Mouse (Mus musculus) heart, embryonic 11.5 days (tissue): Measurements from ENCODE around the gene Basp1. TPM values are rescaled to one million over a fixed set of nuclear protein-coding genes. Genes with fewer than 3 reads are reported as not detected.

Experiments
- ATAC-seq: fragments of 200-750 bp; cut with Nextera tagmentation; replicated peaks from 2 replicates; pipeline ENCODE4 v1.8.0; 2017; ENCODE audit warnings: moderate library complexity; ENCODE audit not compliant: insufficient number of reproducible peaks, low FRiP score, low TSS enrichment
- H3K27ac ChIP-seq: fragments of 300-500 bp; sonication (generic); 2 replicates; pipeline ENCODE4 v1.5.1; 2014; ENCODE audit warnings: mild to moderate bottlenecking, low read depth, low read length
- H3K27me3 ChIP-seq: fragments of 300-500 bp; sonication (generic); 2 replicates; pipeline ENCODE4 v1.6.1; 2014; ENCODE audit warnings: mild to moderate bottlenecking, low read length, mixed read lengths; ENCODE audit not compliant: control insufficient read depth, insufficient read depth
- H3K36me3 ChIP-seq: fragments of 300-500 bp; sonication (generic); 2 replicates; pipeline ENCODE4 v1.6.1; 2014; ENCODE audit warnings: mild to moderate bottlenecking, low read length, moderate library complexity, mixed read lengths; ENCODE audit not compliant: control insufficient read depth, insufficient read depth
- H3K4me1 ChIP-seq: fragments of 300-500 bp; sonication (generic); 2 replicates; pipeline ENCODE4 v1.6.1; 2014; ENCODE audit warnings: low read length; ENCODE audit not compliant: control insufficient read depth, insufficient read depth
- H3K4me2 ChIP-seq: fragments of 300-500 bp; sonication (generic); 2 replicates; pipeline ENCODE4 v1.6.1; 2014; ENCODE audit warnings: mild to moderate bottlenecking, moderate library complexity
- H3K4me3 ChIP-seq: fragments of 300-500 bp; sonication (generic); 2 replicates; pipeline ENCODE4 v1.5.1; 2014; ENCODE audit warnings: low read depth, low read length
- H3K9ac ChIP-seq: fragments of 300-500 bp; sonication (generic); 2 replicates; pipeline ENCODE4 v1.6.1; 2014; ENCODE audit warnings: mild to moderate bottlenecking, low read depth, low read length, moderate library complexity
- H3K9me3 ChIP-seq: fragments of 300-500 bp; sonication (generic); replicated peaks from 2 replicates; pipeline ENCODE4 v1.6.1; 2016; ENCODE audit warnings: low read length; ENCODE audit not compliant: control insufficient read depth
- WGBS: fragments of 180-500 bp; shearing (Covaris S2); extraction: QIAGEN DNeasy Blood & Tissue Kit; methylation state at CpG from one replicate; pipeline ENCODE4 v1.1.7; 2014; ENCODE audit not compliant: insufficient replicate concordance; 5-methylcytosine and 5-hydroxymethylcytosine counted together
- polyA plus RNA-seq: library from polyadenylated mRNA; unstranded; fragments of >200 nt; fragmentation: Nextera tagmentation; extraction: Ambion mirVana; gene quantifications from 2 replicates; pipeline ENCODE4 v1.2.1, GENCODE M21; 2014

The Basp1 gene
- polyA plus RNA-seq, 1 experiment from 2014 or later, result 15.3 TPM

DNA sequence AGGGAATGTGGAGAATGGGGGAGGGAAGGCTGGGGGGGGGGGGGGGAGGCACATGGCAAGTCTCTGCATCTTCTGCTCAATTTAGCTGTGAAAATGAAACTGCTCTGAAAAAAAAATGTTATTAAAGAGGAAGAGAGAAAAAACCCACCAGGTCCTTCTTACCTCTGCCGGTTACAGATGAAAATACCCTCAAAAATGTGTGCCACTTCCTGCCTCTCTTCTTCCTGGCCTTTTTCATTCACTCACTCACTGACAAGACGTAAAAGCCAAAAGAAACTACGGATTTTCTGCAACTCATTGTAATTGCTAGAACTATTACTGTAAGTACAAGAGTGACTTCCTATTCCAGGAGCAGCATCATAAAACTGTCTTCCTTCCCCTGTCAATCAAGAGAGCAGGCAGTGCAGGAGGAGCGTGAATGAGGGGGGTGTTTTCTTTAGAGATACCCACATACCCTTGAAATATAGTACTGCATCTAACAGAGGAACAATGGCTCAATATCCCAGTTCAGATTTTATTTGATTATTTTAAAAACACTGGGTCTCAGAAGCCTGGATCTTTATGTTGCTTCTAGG is 21.0 kb downstream of the Basp1 start:
- Histone ChIP-seq H3K36me3 (no peaks in the 10 kb centered on the region), H3K9ac (no peak overlapping the region), H3K27ac (no peak overlapping the region), H3K4me1 (peaks cover 8% of the 10 kb centered on the region; the same call in 1 of the 2 replicates), H3K27me3 (no peaks in the 10 kb centered on the region), H3K4me2 (no peak overlapping the region), H3K4me3 (no peak overlapping the region), H3K9me3 (no peaks in the 10 kb centered on the region)
- ATAC-seq, result no peak
- WGBS, result 68% methylated on average over 4 of the region's 4 CpGs

DNA sequence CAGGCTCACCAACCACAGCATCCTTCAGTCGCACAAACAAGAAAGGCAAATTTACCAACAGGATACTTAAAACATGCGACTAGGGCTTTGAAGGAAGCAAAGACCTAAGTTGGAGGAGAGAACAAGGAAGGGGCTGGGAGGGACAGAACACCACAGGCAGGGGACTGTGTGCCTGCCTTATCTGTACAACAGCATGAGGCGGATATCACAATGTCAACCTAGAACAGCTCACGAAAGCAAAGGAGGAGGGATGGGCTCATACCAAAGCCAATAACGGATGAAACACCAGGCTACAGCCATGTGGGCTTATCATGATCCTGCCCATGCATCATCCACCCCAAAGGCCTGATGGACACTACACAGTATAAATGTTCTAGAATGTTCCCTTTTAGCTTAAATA is 22.4 kb downstream of the Basp1 start:
- Histone ChIP-seq H3K9me3 (no peaks in the 10 kb centered on the region), H3K4me1 (peaks cover 8% of the 10 kb centered on the region; the same call in 1 of the 2 replicates), H3K4me2 (no peak overlapping the region), H3K27ac (no peak overlapping the region), H3K36me3 (no peaks in the 10 kb centered on the region), H3K27me3 (no peaks in the 10 kb centered on the region), H3K9ac (no peak overlapping the region), H3K4me3 (no peak overlapping the region)
- 47% methylated on average over 5 of the region's 5 CpGs for WGBS
- no peak for ATAC-seq

DNA sequence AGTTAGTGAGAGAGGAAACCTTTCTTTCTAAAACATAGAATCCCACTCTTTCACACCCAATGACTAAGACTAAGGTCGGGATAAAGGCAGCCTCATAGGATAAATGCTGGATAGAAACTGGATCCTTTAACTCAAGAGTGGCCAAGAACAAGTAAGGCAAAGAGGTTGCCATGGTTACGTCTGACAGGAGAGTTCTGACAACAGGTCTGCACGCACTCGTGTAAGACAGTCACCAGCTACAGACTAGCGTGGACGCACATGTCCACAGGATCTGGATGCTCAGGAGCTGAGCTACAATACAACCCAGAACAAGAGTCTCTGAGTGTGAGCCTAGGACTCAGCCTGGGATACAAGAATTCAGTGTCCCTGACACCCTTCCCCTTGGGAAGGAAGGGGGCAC is 26.0 kb downstream of the Basp1 start:
- WGBS, result 77% methylated on average over 6 of the region's 6 CpGs
- H3K4me1 ChIP-seq, result peaks cover 8% of the 10 kb centered on the region; the same call in 1 of the 2 replicates

DNA sequence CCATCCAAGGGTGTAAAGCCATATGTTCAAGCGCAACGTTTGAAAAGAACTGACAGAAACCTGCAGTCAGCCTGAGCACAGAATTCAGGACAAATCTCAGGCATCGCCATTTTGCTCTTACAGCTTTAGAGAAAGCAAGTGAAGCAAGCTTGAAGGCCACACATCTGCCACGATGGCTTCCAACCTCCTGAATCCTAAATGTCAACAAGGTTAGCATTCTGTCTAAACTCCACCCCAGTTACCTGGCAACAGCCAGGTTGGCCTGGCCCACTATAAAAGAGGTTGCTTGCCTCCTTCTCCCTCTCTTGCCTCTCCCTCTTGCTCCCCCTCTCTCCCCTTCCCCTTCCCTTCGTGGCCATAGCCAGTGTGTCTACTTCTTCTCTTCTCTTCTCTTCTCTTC is 33.5 kb downstream of the Basp1 start:
- Histone ChIP-seq H3K9ac (no peak overlapping the region), H3K36me3 (no peaks in the 10 kb centered on the region), H3K4me1 (peaks cover 3% of the 10 kb centered on the region; the same call in 1 of the 2 replicates), H3K9me3 (no peaks in the 10 kb centered on the region), H3K27me3 (no peaks in the 10 kb centered on the region), H3K4me3 (no peak overlapping the region), H3K27ac (no peak overlapping the region), H3K4me2 (no peak overlapping the region)
- no peak for ATAC-seq
- WGBS, result 80% methylated on average over 5 of the region's 5 CpGs

More for the DNA sequence above, 26.0 kb downstream of the Basp1 start:
- no peak overlapping the region for H3K4me3 ChIP-seq
- H3K9me3 ChIP-seq, result no peaks in the 10 kb centered on the region
- no peaks in the 10 kb centered on the region for H3K27me3 ChIP-seq
- ATAC-seq, result no peak
- H3K4me2 ChIP-seq, result no peak overlapping the region
- no peak overlapping the region for H3K27ac ChIP-seq
- no peaks in the 10 kb centered on the region for H3K36me3 ChIP-seq
- no peak overlapping the region for H3K9ac ChIP-seq

DNA sequence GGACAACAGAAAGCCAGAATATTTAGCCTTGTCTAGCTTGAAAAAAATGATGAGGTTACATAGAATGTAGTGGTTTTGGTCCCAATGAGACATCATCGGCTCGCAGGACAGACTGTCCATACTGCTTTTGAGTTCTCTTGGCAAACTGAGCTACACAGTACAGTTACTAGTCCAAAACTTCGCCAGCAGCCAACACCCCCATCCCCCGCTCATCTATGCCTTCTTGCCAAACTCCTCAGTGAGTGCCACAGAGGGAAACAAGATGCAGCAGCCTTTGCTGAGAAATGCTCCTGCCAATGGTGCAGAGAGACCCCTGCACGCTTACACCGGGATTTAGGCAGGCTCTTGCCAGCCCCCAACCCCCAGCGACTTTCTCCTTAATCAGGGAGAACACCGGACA is 34.9 kb downstream of the Basp1 start:
- peaks cover 3% of the 10 kb centered on the region; the same call in 1 of the 2 replicates for H3K4me1 ChIP-seq
- ATAC-seq, result no peak
- H3K4me3 ChIP-seq, result no peak overlapping the region
- H3K4me2 ChIP-seq, result no peak overlapping the region
- WGBS, result 87% methylated on average over 8 of the region's 8 CpGs
- no peaks in the 10 kb centered on the region for H3K27me3 ChIP-seq
- no peaks in the 10 kb centered on the region for H3K9me3 ChIP-seq
- no peak overlapping the region for H3K27ac ChIP-seq
- no peaks in the 10 kb centered on the region for H3K36me3 ChIP-seq
- H3K9ac ChIP-seq, result no peak overlapping the region

DNA sequence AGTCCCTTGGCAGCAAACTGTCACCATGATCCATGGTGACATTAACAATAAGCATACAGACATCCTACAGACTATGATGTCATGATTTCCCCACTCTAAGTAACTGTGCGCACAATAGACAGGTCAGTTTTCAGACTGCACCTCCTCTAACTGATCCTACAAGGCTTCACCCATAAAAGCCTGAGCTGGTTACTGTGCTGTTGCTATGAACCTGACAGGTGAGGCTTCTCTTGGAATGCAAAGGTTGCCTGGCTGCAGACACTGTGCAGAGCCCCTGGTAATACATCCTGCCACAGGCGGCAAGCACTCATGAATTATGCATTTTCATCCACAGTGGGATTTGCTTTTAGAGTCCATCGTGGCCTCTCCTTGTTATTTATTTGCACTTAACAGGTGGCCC is 36.6 kb downstream of the Basp1 start:
- Histone ChIP-seq H3K4me2 (no peak overlapping the region), H3K27me3 (no peaks in the 10 kb centered on the region)
- no peak for ATAC-seq

DNA sequence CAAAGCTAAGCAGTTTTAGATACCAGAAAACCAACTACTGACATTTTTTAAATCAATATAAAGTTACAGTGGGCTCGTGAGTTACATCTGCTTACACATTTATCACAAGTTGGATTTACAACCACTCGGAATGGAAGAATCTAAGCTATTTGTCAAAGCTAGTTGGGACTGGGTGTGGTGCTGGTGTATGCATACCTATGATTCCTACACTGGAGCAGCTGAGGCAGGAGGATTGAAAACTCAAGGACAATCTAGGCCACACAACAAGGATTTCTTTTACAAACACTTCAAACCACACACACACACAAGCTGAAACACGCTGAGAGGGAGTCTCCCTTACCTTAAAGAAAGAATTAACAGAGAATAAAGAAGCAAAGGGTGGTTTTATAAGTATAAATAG is 40.1 kb downstream of the Basp1 start:
- H3K27me3 ChIP-seq, result no peaks in the 10 kb centered on the region
- no peaks in the 10 kb centered on the region for H3K36me3 ChIP-seq
- no peak overlapping the region for H3K4me3 ChIP-seq
- peaks cover 3% of the 10 kb centered on the region; the same call in 1 of the 2 replicates for H3K4me1 ChIP-seq
- H3K9me3 ChIP-seq, result no peaks in the 10 kb centered on the region
- no peak for ATAC-seq
- WGBS, result 69% methylated on average over 3 of the region's 3 CpGs
- no peak overlapping the region for H3K9ac ChIP-seq
- no peak overlapping the region for H3K4me2 ChIP-seq
- no peak overlapping the region for H3K27ac ChIP-seq

More for the DNA sequence above, 36.6 kb downstream of the Basp1 start:
- Histone ChIP-seq H3K27ac (no peak overlapping the region), H3K36me3 (no peaks in the 10 kb centered on the region), H3K9me3 (no peaks in the 10 kb centered on the region), H3K4me3 (no peak overlapping the region), H3K4me1 (peaks cover 3% of the 10 kb centered on the region; the same call in 1 of the 2 replicates), H3K9ac (no peak overlapping the region)
- WGBS, result 78% methylated on average over 3 of the region's 3 CpGs

DNA sequence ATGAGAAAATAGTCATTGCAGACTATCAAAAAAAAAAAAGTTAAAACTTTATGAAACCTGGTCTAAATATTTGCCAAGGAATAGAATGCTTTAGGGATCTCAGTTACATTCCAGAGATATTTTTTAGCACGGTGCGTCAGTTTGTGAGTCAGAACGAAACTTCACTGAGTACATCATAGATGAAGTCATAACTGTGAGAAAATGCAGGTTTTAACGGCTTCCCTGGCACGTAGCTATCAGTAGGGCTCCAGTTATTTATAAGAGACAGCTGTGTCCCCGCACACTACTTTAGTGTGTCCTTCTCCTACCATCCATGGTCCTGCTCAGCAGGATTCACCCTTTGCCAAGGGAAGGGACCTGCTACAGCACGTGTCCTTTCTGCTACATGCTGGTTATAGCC is 44.0 kb downstream of the Basp1 start:
- WGBS, result 68% methylated on average over 7 of the region's 7 CpGs
- no peaks in the 10 kb centered on the region for H3K9me3 ChIP-seq
- H3K9ac ChIP-seq, result no peak overlapping the region
- H3K4me1 ChIP-seq, result peaks cover 2% of the 10 kb centered on the region; the same call in 1 of the 2 replicates
- no peaks in the 10 kb centered on the region for H3K27me3 ChIP-seq
- no peak for ATAC-seq
- H3K36me3 ChIP-seq, result no peaks in the 10 kb centered on the region
- H3K4me3 ChIP-seq, result no peak overlapping the region
- no peak overlapping the region for H3K4me2 ChIP-seq
- no peak overlapping the region for H3K27ac ChIP-seq

DNA sequence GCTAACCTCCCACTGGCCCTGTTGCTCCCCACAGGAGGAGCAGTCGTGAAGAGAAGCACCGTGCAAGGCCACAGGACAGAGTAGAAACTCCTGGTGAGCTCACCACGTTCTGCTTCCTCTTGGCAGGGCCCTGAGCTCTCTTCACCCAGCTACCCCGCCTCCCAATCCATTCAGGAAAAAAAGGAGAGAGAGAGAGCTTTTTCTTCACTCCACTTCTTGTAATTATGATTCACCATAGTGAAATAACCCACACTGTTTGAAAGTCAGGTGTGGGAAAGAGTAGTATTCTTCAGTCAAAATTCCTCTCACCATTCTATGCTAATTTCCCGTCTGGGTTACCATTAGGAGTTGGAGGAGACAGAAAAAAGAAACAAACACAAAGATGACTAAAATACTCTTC is 48.1 kb downstream of the Basp1 start:
- 42% methylated on average over 5 of the region's 5 CpGs for WGBS

More for the DNA sequence above, 48.1 kb downstream of the Basp1 start:
- Histone ChIP-seq H3K9ac (no peak overlapping the region), H3K36me3 (no peaks in the 10 kb centered on the region), H3K4me1 (peaks cover 3% of the 10 kb centered on the region; the same call in 1 of the 2 replicates), H3K4me3 (no peak overlapping the region), H3K27me3 (no peaks in the 10 kb centered on the region), H3K4me2 (no peak overlapping the region), H3K27ac (no peak overlapping the region), H3K9me3 (no peaks in the 10 kb centered on the region)
- no peak for ATAC-seq
